Mouse (Mus musculus): Measurements from ENCODE around the gene Snx27. TPM values are rescaled to one million over a fixed set of nuclear protein-coding genes. Genes with fewer than 3 reads are reported as not detected.

Snx27 gene
- polyA plus RNA-seq, 1 experiment from 2014 or later: 67.5 TPM

DNA sequence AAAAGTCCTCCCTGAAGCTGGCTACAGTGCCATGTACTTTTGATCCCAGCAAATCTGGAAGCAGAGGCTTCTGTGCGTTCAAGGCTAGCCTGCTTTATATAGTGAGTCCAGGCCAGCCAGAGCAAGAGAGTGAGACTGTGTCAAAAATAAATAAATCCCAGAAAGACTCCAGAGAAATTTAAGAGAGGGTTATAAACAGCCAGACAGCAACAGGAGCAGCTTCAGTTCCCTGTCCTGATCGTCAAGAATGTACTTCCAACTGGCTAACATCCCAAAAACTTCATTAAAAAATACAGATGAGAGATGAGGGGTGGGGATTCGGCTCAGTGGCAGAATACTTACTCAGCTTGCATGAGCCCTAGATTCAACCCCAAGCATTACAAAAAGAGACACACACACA, 17.4 kb downstream of the Snx27 start:
- Histone ChIP-seq H3K36me3 (replicated peaks) (peaks cover 5% of the 10 kb centered on the region; the same call in 1 of the 2 replicates), H3K27ac (no peak overlapping the region)
- WGBS: 59% methylated on average over 3 of the region's 3 CpGs

GRCm38 (mm10) chr3:94564356-94565010, 18.0 kb downstream of the Snx27 start:
- no peak overlapping the region for H3K4me2 ChIP-seq
- no peaks in the 10 kb centered on the region for H3K9me3 ChIP-seq
- H3K9ac ChIP-seq: no peak overlapping the region
- no peak for ATAC-seq (ENCODE audit: low FRiP score)
- no peaks in the 10 kb centered on the region for H3K27me3 ChIP-seq
- H3K4me3 ChIP-seq (replicated peaks): no peak overlapping the region
- WGBS: 83% methylated on average over 4 of the region's 4 CpGs
- no peak overlapping the region for H3K27ac ChIP-seq
- H3K36me3 ChIP-seq (replicated peaks): peaks cover 12% of the 10 kb centered on the region
- H3K4me1 ChIP-seq: peaks cover 5% of the 10 kb centered on the region; the same call in 1 of the 2 replicates

More for the DNA sequence above, 17.4 kb downstream of the Snx27 start:
- no peaks in the 10 kb centered on the region for H3K27me3 ChIP-seq
- H3K4me1 ChIP-seq: peaks cover 5% of the 10 kb centered on the region; the same call in 1 of the 2 replicates
- H3K9ac ChIP-seq: no peak overlapping the region
- no peak overlapping the region for H3K4me2 ChIP-seq
- H3K9me3 ChIP-seq: no peaks in the 10 kb centered on the region
- H3K4me3 ChIP-seq (replicated peaks): no peak overlapping the region
- ATAC-seq (ENCODE audit: low FRiP score): no peak

DNA sequence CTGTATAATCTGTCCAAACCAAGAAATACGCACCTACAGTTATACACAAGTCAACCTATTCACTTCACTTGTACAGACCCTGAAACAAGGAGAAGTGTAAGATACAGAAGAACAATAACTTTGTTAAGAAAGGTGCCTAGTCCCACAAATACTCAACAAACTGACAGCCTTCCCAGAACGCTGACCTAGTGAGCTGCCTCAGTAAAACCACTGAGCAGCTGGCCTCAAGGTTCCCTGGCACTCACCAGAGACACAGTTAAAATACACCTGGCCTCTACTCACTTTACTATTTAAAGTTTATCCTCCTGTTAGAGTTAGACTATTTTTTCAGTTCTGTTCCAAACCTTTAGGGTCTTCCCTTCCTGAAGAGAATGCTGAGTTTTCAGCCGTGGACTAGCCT, 19.4 kb downstream of the Snx27 start:
- Histone ChIP-seq H3K36me3 (replicated peaks) (peaks cover 22% of the 10 kb centered on the region), H3K4me1 (peaks cover 5% of the 10 kb centered on the region; the same call in 1 of the 2 replicates), H3K4me3 (replicated peaks) (no peak overlapping the region), H3K9me3 (no peaks in the 10 kb centered on the region), H3K4me2 (no peak overlapping the region), H3K9ac (no peak overlapping the region), H3K27me3 (no peaks in the 10 kb centered on the region), H3K27ac (no peak overlapping the region)
- WGBS: 87% methylated on average over 3 of the region's 3 CpGs
- no peak for ATAC-seq (ENCODE audit: low FRiP score)

GRCm38 (mm10) chr3:94559931-94560429, 22.5 kb downstream of the Snx27 start:
- Histone ChIP-seq H3K9ac (no peak overlapping the region), H3K27me3 (no peaks in the 10 kb centered on the region), H3K4me3 (replicated peaks) (no peak overlapping the region), H3K4me2 (no peak overlapping the region), H3K27ac (no peak overlapping the region), H3K4me1 (no peaks in the 10 kb centered on the region), H3K9me3 (no peaks in the 10 kb centered on the region), H3K36me3 (replicated peaks) (peaks cover 30% of the 10 kb centered on the region)
- ATAC-seq (ENCODE audit: low FRiP score): no peak
- 88% methylated on average over 5 of the region's 5 CpGs for WGBS

DNA sequence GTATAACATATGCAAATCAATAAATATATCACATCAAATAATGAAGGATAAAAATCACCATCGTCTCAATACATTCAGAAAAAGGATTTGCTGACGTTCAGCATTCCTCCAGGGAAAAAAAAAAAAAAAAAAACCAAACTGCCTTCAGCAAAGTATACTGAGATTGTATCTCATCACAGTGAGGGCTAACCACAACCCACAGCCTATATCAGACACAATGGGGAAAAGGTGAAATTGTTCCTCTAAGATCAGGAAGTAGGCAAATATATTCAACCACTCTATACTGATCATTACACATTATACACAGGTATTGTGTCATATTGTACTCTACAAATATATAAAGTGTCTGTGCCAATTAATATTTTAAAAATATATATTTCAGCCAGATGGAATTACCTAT, 33.5 kb downstream of the Snx27 start:
- Histone ChIP-seq H3K27me3 (no peaks in the 10 kb centered on the region), H3K9me3 (no peaks in the 10 kb centered on the region), H3K27ac (no peak overlapping the region), H3K9ac (no peak overlapping the region), H3K4me2 (no peak overlapping the region), H3K36me3 (replicated peaks) (no peaks in the 10 kb centered on the region), H3K4me3 (replicated peaks) (no peak overlapping the region), H3K4me1 (no peaks in the 10 kb centered on the region)
- WGBS: 96% methylated on average over 2 of the region's 2 CpGs
- ATAC-seq (ENCODE audit: low FRiP score): no peak

DNA sequence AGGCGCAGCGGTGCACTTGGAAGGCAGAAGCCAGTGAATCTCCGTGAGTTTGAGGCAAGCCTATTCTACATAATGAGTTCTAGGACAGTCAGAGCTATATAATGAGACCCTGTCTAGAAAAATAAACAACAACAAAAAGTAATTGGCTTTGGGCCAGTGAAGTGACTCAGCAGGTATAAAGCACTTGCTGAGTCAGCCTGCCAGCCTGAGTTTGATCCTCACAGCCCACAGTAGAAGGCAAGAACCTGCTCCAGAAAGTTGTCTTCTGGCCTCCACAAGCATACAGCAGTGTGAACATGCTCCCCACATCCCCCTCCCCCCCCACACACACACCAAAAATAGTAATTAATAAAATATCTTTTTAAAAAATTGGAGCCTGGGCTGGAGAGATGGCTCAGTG, 45.3 kb downstream of the Snx27 start:
- no peaks in the 10 kb centered on the region for H3K36me3 ChIP-seq (replicated peaks)
- 92% methylated on average over 3 of the region's 3 CpGs for WGBS
- no peak for ATAC-seq (ENCODE audit: low FRiP score)
- no peak overlapping the region for H3K4me2 ChIP-seq
- no peak overlapping the region for H3K9ac ChIP-seq
- H3K27ac ChIP-seq: no peak overlapping the region
- H3K4me1 ChIP-seq: no peaks in the 10 kb centered on the region; the same call in 1 of the 2 replicates
- H3K27me3 ChIP-seq: no peaks in the 10 kb centered on the region
- H3K4me3 ChIP-seq (replicated peaks): no peak overlapping the region
- H3K9me3 ChIP-seq: no peaks in the 10 kb centered on the region

DNA sequence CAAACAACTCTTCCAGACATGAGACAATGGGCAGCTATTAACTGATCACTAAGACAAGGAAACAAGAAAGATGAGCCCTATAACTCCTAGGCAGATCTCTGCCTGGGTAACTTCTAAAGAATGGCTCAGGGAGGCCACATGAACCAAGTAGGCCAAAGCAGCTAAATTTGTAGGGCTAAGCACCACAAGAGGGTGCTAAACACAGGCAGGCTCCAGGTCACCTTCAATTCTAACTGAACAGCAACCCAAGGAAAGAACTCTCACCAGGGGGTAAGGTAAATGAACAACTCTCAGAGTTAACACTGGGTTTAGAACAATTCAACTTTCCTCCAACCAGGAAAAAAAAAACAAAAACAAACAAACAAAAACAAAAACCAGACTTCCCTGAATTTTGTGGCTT, 48.5 kb downstream of the Snx27 start:
- ATAC-seq (ENCODE audit: low FRiP score): no peak
- peaks cover 8% of the 10 kb centered on the region; the same call in 1 of the 2 replicates for H3K36me3 ChIP-seq (replicated peaks)
- H3K9ac ChIP-seq: no peak overlapping the region
- H3K4me3 ChIP-seq (replicated peaks): no peak overlapping the region
- H3K27me3 ChIP-seq: no peaks in the 10 kb centered on the region
- no peaks in the 10 kb centered on the region; the same call in 1 of the 2 replicates for H3K4me1 ChIP-seq
- H3K27ac ChIP-seq: no peak overlapping the region
- no peaks in the 10 kb centered on the region for H3K9me3 ChIP-seq
- no peak overlapping the region for H3K4me2 ChIP-seq

GRCm38 (mm10) chr3:94526731-94527130, 55.8 kb downstream of the Snx27 start:
- Histone ChIP-seq H3K27me3 (no peaks in the 10 kb centered on the region), H3K4me2 (no peak overlapping the region), H3K36me3 (replicated peaks) (peaks cover 33% of the 10 kb centered on the region), H3K4me3 (replicated peaks) (no peak overlapping the region), H3K4me1 (no peaks in the 10 kb centered on the region), H3K9ac (no peak overlapping the region), H3K27ac (no peak overlapping the region), H3K9me3 (no peaks in the 10 kb centered on the region)
- 79% methylated on average over 2 of the region's 2 CpGs for WGBS
- ATAC-seq (ENCODE audit: low FRiP score): no peak

DNA sequence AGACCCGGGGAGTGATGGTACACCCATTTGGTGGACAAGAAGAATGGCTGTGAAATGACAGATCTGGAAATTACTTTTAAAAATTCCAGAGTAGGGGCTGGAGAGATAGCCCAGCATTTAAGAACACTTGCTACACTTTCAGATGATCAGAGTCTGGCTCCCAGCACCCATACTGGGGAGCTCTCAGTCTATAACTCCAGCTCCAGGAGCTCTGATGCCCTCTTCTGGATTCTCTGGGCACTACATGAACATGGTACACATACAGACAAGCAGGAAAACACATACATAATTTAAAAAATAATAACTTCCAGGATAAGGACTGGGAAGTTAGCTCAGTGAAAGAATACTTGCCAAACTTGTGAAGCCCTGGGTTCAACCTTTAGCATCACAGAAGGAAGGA, 75.9 kb downstream of the Snx27 start:
- 100% methylated on average over 1 of the region's 1 CpGs for WGBS
- H3K4me1 ChIP-seq: no peaks in the 10 kb centered on the region
- no peak for ATAC-seq (ENCODE audit: low FRiP score)

DNA sequence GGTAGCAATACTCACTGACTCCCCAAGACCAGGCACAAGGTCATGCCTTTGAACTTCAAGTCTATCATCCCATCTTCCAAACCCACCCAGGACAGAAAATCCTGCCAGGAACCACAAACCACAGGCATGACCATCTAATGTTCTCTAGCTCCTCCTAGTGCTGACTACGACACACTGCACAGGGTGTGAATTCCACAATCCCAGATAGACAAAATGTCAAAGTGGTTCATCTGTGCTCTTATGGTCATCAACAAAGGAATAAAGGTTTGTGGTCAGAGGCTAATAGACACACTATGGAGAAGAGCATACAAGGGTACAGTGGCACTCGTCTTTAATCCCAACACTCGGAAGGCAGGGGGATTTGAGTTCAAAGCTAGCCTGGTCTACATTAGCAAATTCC, 80.3 kb downstream of the Snx27 start:
- no peaks in the 10 kb centered on the region for H3K27me3 ChIP-seq
- 0 out of 2 replicates have a peak, but pooled peaks have one; percentile 33 for ATAC-seq (ENCODE audit: low FRiP score)
- no peaks in the 10 kb centered on the region for H3K4me1 ChIP-seq
- no peak overlapping the region for H3K4me2 ChIP-seq
- 0 out of 2 replicates have a peak, but pooled peaks cover 3% of the 10 kb centered on the region for H3K9me3 ChIP-seq
- 75% methylated on average over 3 of the region's 3 CpGs for WGBS
- no peak overlapping the region for H3K4me3 ChIP-seq (replicated peaks)
- H3K27ac ChIP-seq: no peak overlapping the region
- no peak overlapping the region for H3K9ac ChIP-seq
- peaks cover 39% of the 10 kb centered on the region for H3K36me3 ChIP-seq (replicated peaks)

More for the DNA sequence above, 75.9 kb downstream of the Snx27 start:
- no peak overlapping the region for H3K4me3 ChIP-seq (replicated peaks)
- 0 out of 2 replicates have a peak, but pooled peaks cover 3% of the 10 kb centered on the region for H3K9me3 ChIP-seq
- no peaks in the 10 kb centered on the region for H3K27me3 ChIP-seq
- no peak overlapping the region for H3K27ac ChIP-seq
- H3K4me2 ChIP-seq: no peak overlapping the region
- peaks cover 40% of the 10 kb centered on the region for H3K36me3 ChIP-seq (replicated peaks)
- no peak overlapping the region for H3K9ac ChIP-seq

- WGBS: 90% methylated on average over 4 of the region's 4 CpGs
These were observed 85.4 kb downstream of the Snx27 start for GRCm38 (mm10) chr3:94497162-94497561.

GRCm38 (mm10) chr3:94487581-94487980, 94.9 kb downstream of the Snx27 start:
- ATAC-seq (ENCODE audit: low FRiP score): no peak
- Histone ChIP-seq H3K9ac (no peak overlapping the region), H3K4me1 (peaks cover 74% of the 10 kb centered on the region), H3K4me3 (replicated peaks) (no peak overlapping the region), H3K27me3 (no peaks in the 10 kb centered on the region), H3K9me3 (no peaks in the 10 kb centered on the region), H3K4me2 (no peak overlapping the region), H3K36me3 (replicated peaks) (peaks cover 72% of the 10 kb centered on the region), H3K27ac (peak overlapping the region; percentile 61; the same call in 1 of the 2 replicates)
- 84% methylated on average over 6 of the region's 6 CpGs for WGBS

More at GRCm38 (mm10) chr3:94497162-94497561, 85.4 kb downstream of the Snx27 start:
- Histone ChIP-seq H3K4me1 (no peaks in the 10 kb centered on the region; the same call in 1 of the 2 replicates), H3K4me2 (no peak overlapping the region), H3K9ac (no peak overlapping the region), H3K4me3 (replicated peaks) (no peak overlapping the region), H3K9me3 (no peaks in the 10 kb centered on the region), H3K36me3 (replicated peaks) (peaks cover 27% of the 10 kb centered on the region), H3K27ac (no peak overlapping the region), H3K27me3 (no peaks in the 10 kb centered on the region)
- ATAC-seq (ENCODE audit: low FRiP score): no peak

DNA sequence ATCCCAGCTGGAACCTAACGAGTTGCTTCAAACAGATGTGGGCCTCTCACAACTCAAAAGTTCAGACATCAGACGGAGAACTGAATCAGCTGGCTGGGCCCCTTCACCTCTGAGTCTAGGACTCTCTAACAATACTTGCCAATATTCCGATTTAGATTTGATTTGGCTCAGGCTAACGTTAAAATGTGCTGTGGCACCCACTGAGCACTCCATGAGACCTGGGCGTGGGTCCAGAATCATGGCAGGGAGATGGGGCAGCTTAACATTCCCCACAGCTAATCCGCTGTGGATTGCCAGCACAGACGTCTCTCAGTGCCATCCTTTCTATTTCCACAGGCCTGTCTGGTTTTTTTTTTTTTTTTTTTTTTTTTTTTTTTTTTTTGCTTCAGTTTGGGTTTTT, 96.6 kb downstream of the Snx27 start:
- Histone ChIP-seq H3K27me3 (no peaks in the 10 kb centered on the region), H3K27ac (peak overlapping the region; percentile 92; the same call in 1 of the 2 replicates), H3K4me2 (peak overlapping the region; percentile 48; the same call in 1 of the 2 replicates), H3K9me3 (no peaks in the 10 kb centered on the region), H3K36me3 (replicated peaks) (peaks cover 74% of the 10 kb centered on the region), H3K9ac (no peak overlapping the region), H3K4me1 (peaks cover 82% of the 10 kb centered on the region), H3K4me3 (replicated peaks) (no peak overlapping the region)
- WGBS: 45% methylated on average over 7 of the region's 7 CpGs
- no peak for ATAC-seq (ENCODE audit: low FRiP score)

Measured in forebrain, embryonic 12.5 days (tissue).